Mouse (Mus musculus): ENCODE results near the gene Igsf6. TPM values are rescaled to one million over a fixed set of nuclear protein-coding genes. Genes with fewer than 3 reads are reported as not detected.

Gene Igsf6
- polyA plus RNA-seq (2014; fragmentation: Illumina TruSeq; extraction: RNeasy Lipid Tissue Mini Kit (QIAGEN cat#74804)): 10.8 TPM

GRCm38 (mm10) chr7:121074281-121074680 lies at the start of gene Igsf6:
Igsf6 (minus strand) TSS chr7:121074572.

GRCm38 (mm10) chr7:121081350-121081749 lies 7.0 kb upstream of the Igsf6 start, which contains the start of gene Otoa:
Otoa (plus strand) TSS chr7:121081650.

DNA sequence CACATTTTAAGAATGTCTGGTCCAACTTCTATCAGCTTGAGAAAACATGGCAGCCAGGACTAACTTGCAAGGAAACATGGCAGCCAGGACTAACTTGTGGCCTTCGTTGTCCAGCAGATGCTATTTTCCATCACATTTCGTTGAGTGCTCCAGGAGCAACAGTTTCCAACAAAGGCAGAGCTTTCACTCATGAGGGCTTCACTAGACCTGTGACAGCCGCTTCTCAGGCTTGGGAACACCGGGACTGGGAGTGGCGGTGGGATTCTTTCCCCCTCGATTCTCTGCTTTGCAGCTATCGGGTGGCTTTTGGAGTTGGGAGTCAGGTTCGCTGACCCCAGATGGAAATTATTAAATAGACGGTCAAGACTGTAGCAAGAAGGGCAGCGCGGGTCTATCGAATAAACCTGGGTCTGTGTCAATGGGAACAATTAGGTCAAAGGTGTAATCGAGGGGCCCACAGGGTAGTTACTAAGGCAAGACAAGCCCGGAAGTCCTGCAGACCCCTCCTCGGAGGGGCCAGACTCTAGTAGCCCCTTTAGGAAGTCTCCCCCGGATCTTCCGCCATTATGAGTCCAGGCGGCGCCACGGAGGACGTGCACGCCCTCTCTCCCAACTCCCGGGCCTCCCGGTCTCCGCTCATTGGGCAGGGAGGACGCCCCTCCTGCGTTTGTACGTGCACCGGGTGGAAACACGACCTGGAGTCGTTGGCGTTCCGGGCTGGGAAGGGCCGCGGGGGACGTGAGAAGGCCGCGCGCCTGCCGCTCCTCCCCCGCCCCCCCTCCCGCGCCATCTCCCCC lies 40.3 kb downstream of the Igsf6 start, which contains the start of gene Mettl9:
Mettl9 (plus strand) TSS at position 590 of the 797 bp plus-strand sequence.

Other genes with a start within 250 kb of the Igsf6 start
- gene Eef2k, start 231.7 kb downstream of the Igsf6 start, polyA plus RNA-seq (2014; fragmentation: Illumina TruSeq; extraction: RNeasy Lipid Tissue Mini Kit (QIAGEN cat#74804)): 8.7 TPM
- gene Polr3e, start 156.8 kb downstream of the Igsf6 start, polyA plus RNA-seq (2014; fragmentation: Illumina TruSeq; extraction: RNeasy Lipid Tissue Mini Kit (QIAGEN cat#74804)): 11.8 TPM
- gene Cdr2, start 92.3 kb downstream of the Igsf6 start, polyA plus RNA-seq (2014; fragmentation: Illumina TruSeq; extraction: RNeasy Lipid Tissue Mini Kit (QIAGEN cat#74804)): 13.8 TPM
- gene Mfsd13b, start 92.1 kb downstream of the Igsf6 start, polyA plus RNA-seq (2014; fragmentation: Illumina TruSeq; extraction: RNeasy Lipid Tissue Mini Kit (QIAGEN cat#74804)): 0.68 TPM
- 453 TPM for gene Mettl9, start 40.1 kb downstream of the Igsf6 start, polyA plus RNA-seq (2014; fragmentation: Illumina TruSeq; extraction: RNeasy Lipid Tissue Mini Kit (QIAGEN cat#74804))
- gene Otoa, start 7.1 kb upstream of the Igsf6 start, polyA plus RNA-seq (2014; fragmentation: Illumina TruSeq; extraction: RNeasy Lipid Tissue Mini Kit (QIAGEN cat#74804)): not detected

Data from ovary, adult 10 weeks (tissue).